In the genomic region with DNA sequence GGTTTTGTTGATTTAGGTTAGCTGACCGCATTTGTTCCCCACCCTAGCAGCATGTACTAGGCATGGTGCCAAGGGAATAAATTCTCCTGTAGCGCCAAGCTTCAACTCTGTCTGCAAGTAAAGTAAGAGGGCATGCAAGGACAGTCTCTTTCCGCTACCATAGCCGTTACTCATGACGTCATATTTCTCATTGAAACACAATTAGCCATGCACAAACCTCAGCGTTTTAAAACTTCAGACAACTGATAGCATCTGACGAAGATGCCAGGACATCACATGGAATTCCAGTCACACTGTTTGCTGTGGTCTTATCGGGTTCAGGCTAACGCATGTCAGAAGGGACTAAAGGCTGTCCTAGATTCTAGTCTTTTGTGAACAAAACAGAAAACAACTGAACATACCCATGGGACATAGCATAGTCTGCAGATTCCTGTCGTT, we compare ENCODE assay signal across 10 mouse cellular contexts.
A peak's percentile ranks its signal among the peaks of the same experiment; 100 is the strongest.
DNase-seq lines count a peak whose midpoint lies in the region; ATAC-seq and TF ChIP-seq lines count a peak whose summit lies in the region.
"Had no signal": no experiment of that assay in that cellular context is flagged by ENCODE, and none has a peak within 500 bp of the region (broad histone marks: within the 10 kb centered on the region; RNA-seq: fewer than 3 reads in every experiment).

No protein-coding gene starts in this region.

- no peak overlapping the region for H3K4me3 ChIP-seq in forebrain, postnatal 0 days (ENCODE audit: low read depth, low read length)
- no peak overlapping the region for H3K4me3 ChIP-seq in forebrain, embryonic 16.5 days (replicated peaks; ENCODE audit: low read length)
- H3K4me3 ChIP-seq in spleen, adult 2 months (ENCODE audit: extremely low read depth, insufficient read depth, insufficient read length): no peak overlapping the region
- H3K4me3 ChIP-seq: heart, adult 2 months; liver, embryonic 15.5 days had no signal

- WGBS in forebrain, postnatal 0 days: 49% methylated on average over 10 of the region's 10 CpGs
- 55% methylated on average over 10 of the region's 10 CpGs for WGBS in forebrain, embryonic 16.5 days
- 59% methylated on average over 10 of the region's 10 CpGs for WGBS in spleen, adult 2 months

- no peaks in the 10 kb centered on the region for H3K4me1 ChIP-seq in forebrain, postnatal 0 days (ENCODE audit: insufficient read depth)
- no peaks in the 10 kb centered on the region for H3K4me1 ChIP-seq in forebrain, embryonic 16.5 days (replicated peaks; ENCODE audit: control insufficient read depth, insufficient read depth, low read length)
- H3K4me1 ChIP-seq in spleen, adult 2 months (ENCODE audit: control insufficient read depth, insufficient read depth, insufficient read length): peaks cover 13% of the 10 kb centered on the region; the same call in 1 of the 2 replicates
- H3K4me1 ChIP-seq: liver, embryonic 15.5 days had no signal

- DNase-seq in forebrain, postnatal 0 days: no peak
- DNase-seq in spleen, adult 2 months (ENCODE audit: low read depth in 1 of 2, low spot score in 2 of 2): peak in 1 of 2 experiments; percentile 15
- no peak for DNase-seq in spleen, postnatal 10 days (ENCODE audit: low spot score in 2 of 2)
- peak; percentile 68 for DNase-seq in kidney, postnatal 14 days
- no peak for DNase-seq in thymus, postnatal 4 days
- DNase-seq in embryo, embryonic 11 days: no peak
- DNase-seq: heart, adult 2 months had no signal

- H3K4me2 ChIP-seq in forebrain, postnatal 0 days (ENCODE audit: low read depth): no peak overlapping the region
- H3K4me2 ChIP-seq in forebrain, embryonic 16.5 days (ENCODE audit: low read length): no peak overlapping the region
- H3K4me2 ChIP-seq: liver, embryonic 15.5 days had no signal

- no peak for TF ChIP-seq POLR2A in spleen, adult 2 months (IDR thresholded peaks at IDR 0.05; ENCODE audit: low read depth, low read length)

- no peaks in the 10 kb centered on the region for H3K27me3 ChIP-seq in forebrain, postnatal 0 days (ENCODE audit: insufficient read depth, low read length)
- H3K27me3 ChIP-seq in forebrain, embryonic 16.5 days (replicated peaks; ENCODE audit: control insufficient read depth, insufficient read depth, low read length): no peaks in the 10 kb centered on the region
- no peaks in the 10 kb centered on the region for H3K27me3 ChIP-seq in spleen, adult 2 months (ENCODE audit: control insufficient read depth, insufficient read depth, low read length)
- H3K27me3 ChIP-seq: liver, embryonic 15.5 days had no signal

- TF ChIP-seq CTCF in forebrain, postnatal 0 days (IDR thresholded peaks at IDR 0.05; ENCODE audit: low read depth): no peak
- TF ChIP-seq CTCF in spleen, adult 2 months (IDR thresholded peaks at IDR 0.05; ENCODE audit: extremely low read depth, insufficient read depth, insufficient read length, insufficient replicate concordance): no peak

- peak; percentile 16; the same call in 1 of the 2 replicates for ATAC-seq in forebrain, postnatal 0 days
- ATAC-seq in forebrain, embryonic 16.5 days: no peak
- no peak for ATAC-seq in erythroblast, adult 5-6 weeks (replicated peaks; ENCODE audit: low FRiP score, poor library complexity, severe bottlenecking)

- no peaks in the 10 kb centered on the region for H3K9me3 ChIP-seq in forebrain, postnatal 0 days (ENCODE audit: low read length)
- no peaks in the 10 kb centered on the region for H3K9me3 ChIP-seq in forebrain, embryonic 16.5 days (ENCODE audit: control insufficient read depth, low read length)
- H3K9me3 ChIP-seq: liver, embryonic 15.5 days had no signal

- H3K36me3 ChIP-seq in forebrain, postnatal 0 days (ENCODE audit: insufficient read depth): no peaks in the 10 kb centered on the region
- no peaks in the 10 kb centered on the region for H3K36me3 ChIP-seq in forebrain, embryonic 16.5 days (ENCODE audit: control insufficient read depth, insufficient read depth)
- H3K36me3 ChIP-seq in spleen, adult 2 months (ENCODE audit: control insufficient read depth, insufficient read depth, low read length): no peaks in the 10 kb centered on the region; the same call in 1 of the 2 replicates
- H3K36me3 ChIP-seq: liver, embryonic 15.5 days had no signal

- H3K9ac ChIP-seq in forebrain, postnatal 0 days: no peak overlapping the region
- no peak overlapping the region for H3K9ac ChIP-seq in forebrain, embryonic 16.5 days (replicated peaks; ENCODE audit: low read depth, low read length)
- H3K9ac ChIP-seq: liver, embryonic 15.5 days had no signal

- no peak overlapping the region for H3K27ac ChIP-seq in forebrain, postnatal 0 days (ENCODE audit: low read depth, low read length)
- no peak overlapping the region for H3K27ac ChIP-seq in forebrain, embryonic 16.5 days (ENCODE audit: low read length)
- H3K27ac ChIP-seq in spleen, adult 2 months (ENCODE audit: insufficient read depth, low read length): peak overlapping the region; percentile 86
- H3K27ac ChIP-seq: heart, adult 2 months; liver, embryonic 15.5 days had no signal
